Mouse (Mus musculus): ENCODE measurements around the gene Zswim9.

DNA sequence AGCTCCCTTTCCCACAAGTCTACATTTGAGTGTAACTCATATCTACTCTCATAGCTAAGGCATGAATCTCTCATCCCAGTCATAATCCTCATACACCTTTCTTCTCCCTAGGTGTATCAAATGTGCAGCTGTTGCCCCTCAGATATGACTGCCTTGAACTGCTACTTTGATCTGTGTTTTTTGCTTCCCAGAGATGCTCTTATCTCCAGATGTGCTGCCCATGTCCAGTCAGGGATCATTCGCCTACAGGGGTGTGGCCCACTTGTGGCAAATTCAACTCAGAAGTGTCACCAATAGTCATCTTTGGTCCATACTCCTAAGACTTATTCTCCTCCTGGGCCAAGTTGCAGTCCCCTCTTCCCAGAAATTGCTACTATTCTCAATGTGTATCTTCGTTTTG is 688 bp downstream of the Zswim9 start:
- TF ChIP-seq CTCF (IDR thresholded peaks at IDR 0.05; ENCODE audit: low read depth, low read length) (no peak), GATA1 (IDR thresholded peaks at IDR 0.05; ENCODE audit: borderline replicate concordance, low read length) (no peak), POLR2AphosphoS5 (IDR thresholded peaks at IDR 0.05; ENCODE audit: insufficient replicate concordance, low read depth, low read length) (no peak), GATA2 (IDR thresholded peaks at IDR 0.05; ENCODE audit: borderline replicate concordance, low read depth, low read length) (no peak), TAL1 (conservative IDR thresholded peaks at IDR 0.05; ENCODE audit: low read depth, low read length) (no peak)
